In the genomic region with DNA sequence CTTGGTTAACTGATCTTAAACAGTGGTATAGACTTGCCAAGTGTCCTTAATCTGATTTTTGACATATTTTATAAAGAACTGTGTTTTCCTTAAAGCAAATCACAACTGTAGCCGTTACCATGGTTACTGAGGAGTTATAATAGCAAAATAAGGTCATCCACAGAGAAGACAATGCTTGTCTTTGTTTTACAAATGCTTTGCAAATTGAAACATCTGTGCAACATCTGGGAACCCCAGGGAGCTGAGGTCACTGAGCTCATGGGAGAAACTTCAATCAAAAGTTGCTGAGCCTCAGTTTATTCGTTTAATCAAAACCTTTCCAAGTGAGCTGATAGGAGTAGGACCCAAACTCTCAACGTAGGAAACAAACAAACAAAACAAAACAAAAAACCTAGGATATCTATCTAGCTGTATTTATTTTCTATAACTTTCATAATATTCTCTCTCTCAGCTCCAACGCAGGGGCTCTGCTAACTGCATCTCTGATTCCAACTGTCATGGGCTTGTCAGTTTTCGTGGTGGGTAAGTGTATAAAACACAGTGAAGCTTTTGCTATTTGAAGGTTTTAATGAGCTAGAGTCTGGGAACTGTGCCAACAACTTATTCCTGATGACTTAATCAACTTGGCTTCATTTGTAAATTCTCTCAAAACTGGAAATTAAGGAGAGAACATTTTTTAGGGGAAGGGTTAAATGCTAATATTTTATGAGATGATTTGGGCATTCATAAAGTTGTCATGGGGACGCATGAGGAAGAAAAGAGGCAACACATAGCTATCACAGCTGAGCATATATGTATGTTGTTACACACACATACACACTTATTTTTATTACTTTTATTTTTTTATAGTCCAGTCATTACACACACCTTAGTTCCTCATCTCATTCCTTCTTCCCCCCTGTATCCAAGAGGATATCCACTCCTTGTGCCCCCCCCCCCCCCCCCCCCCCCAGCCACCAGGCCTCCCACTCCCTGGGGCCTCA, we compare ENCODE assay signal across 9 mouse cellular contexts.
DNase-seq lines count a peak whose midpoint lies in the region; ATAC-seq and TF ChIP-seq lines count a peak whose summit lies in the region.
"Had no signal": no experiment of that assay in that cellular context is flagged by ENCODE, and none has a peak within 500 bp of the region (broad histone marks: within the 10 kb centered on the region; RNA-seq: fewer than 3 reads in every experiment).

No protein-coding gene starts in this region.

- peaks cover 9% of the 10 kb centered on the region; the same call in 1 of the 2 replicates for H3K4me1 ChIP-seq in embryonic facial prominence, embryonic 12.5 days
- peaks cover 23% of the 10 kb centered on the region for H3K4me1 ChIP-seq in limb, embryonic 13.5 days

- no peak overlapping the region for H3K9ac ChIP-seq in embryonic facial prominence, embryonic 12.5 days
- H3K9ac ChIP-seq in limb, embryonic 13.5 days, result no peak overlapping the region
- H3K9ac ChIP-seq: midbrain, embryonic 12.5 days had no signal

- H3K4me2 ChIP-seq in embryonic facial prominence, embryonic 12.5 days (replicated peaks), result no peak overlapping the region
- peak overlapping the region; percentile 2; the same call in 1 of the 2 replicates for H3K4me2 ChIP-seq in limb, embryonic 13.5 days (replicated peaks)
- H3K4me2 ChIP-seq: midbrain, embryonic 12.5 days had no signal

- TF ChIP-seq CTCF in layer of hippocampus, adult 2 months (conservative IDR thresholded peaks at IDR 0.05), result no peak

- no peak overlapping the region for H3K4me3 ChIP-seq in layer of hippocampus, adult 2 months
- no peak overlapping the region for H3K4me3 ChIP-seq in embryonic facial prominence, embryonic 12.5 days
- no peak overlapping the region for H3K4me3 ChIP-seq in limb, embryonic 13.5 days
- H3K4me3 ChIP-seq: midbrain, embryonic 12.5 days had no signal

- no peaks in the 10 kb centered on the region for H3K36me3 ChIP-seq in embryonic facial prominence, embryonic 12.5 days
- no peaks in the 10 kb centered on the region for H3K36me3 ChIP-seq in limb, embryonic 13.5 days
- H3K36me3 ChIP-seq: midbrain, embryonic 12.5 days had no signal

- WGBS in embryonic facial prominence, embryonic 12.5 days, result 21% methylated on average over 6 of the region's 6 CpGs
- WGBS in limb, embryonic 13.5 days, result 19% methylated on average over 6 of the region's 6 CpGs

- DNase-seq in layer of hippocampus, adult 2 months (ENCODE audit: low spot score in 2 of 2), result peak; percentile 35 to 55
- no peak for DNase-seq in layer of hippocampus, postnatal 25 days (ENCODE audit: extremely low spot score in 1 of 2, low spot score in 1 of 2)
- DNase-seq in WW6 (ENCODE audit: low read depth, low spot score), result peak; percentile 31
- no peak for DNase-seq in cerebellum, adult 9-11 months
- no peak for DNase-seq in cerebellum, adult 8-10 months

- H3K9me3 ChIP-seq in embryonic facial prominence, embryonic 12.5 days, result no peaks in the 10 kb centered on the region
- no peaks in the 10 kb centered on the region for H3K9me3 ChIP-seq in limb, embryonic 13.5 days
- H3K9me3 ChIP-seq: midbrain, embryonic 12.5 days had no signal

- 0 out of 2 replicates have a peak, but pooled peaks have one; percentile 10 for ATAC-seq in embryonic facial prominence, embryonic 12.5 days (ENCODE audit: insufficient number of reproducible peaks, insufficient read depth, low FRiP score, low TSS enrichment)
- peak; percentile 72 for ATAC-seq in limb, embryonic 13.5 days (ENCODE audit: low FRiP score, low read depth)
- ATAC-seq in erythroblast, adult 5-6 weeks (replicated peaks; ENCODE audit: low FRiP score, poor library complexity, severe bottlenecking), result no peak

- H3K27me3 ChIP-seq in embryonic facial prominence, embryonic 12.5 days, result no peaks in the 10 kb centered on the region
- no peaks in the 10 kb centered on the region for H3K27me3 ChIP-seq in limb, embryonic 13.5 days
- H3K27me3 ChIP-seq: midbrain, embryonic 12.5 days had no signal

- peak overlapping the region; percentile 11; the same call in 1 of the 2 replicates for H3K27ac ChIP-seq in layer of hippocampus, adult 2 months
- peak overlapping the region; percentile 63 for H3K27ac ChIP-seq in embryonic facial prominence, embryonic 12.5 days
- H3K27ac ChIP-seq in limb, embryonic 13.5 days, result peak overlapping the region; percentile 67; the same call in 1 of the 2 replicates
- H3K27ac ChIP-seq: midbrain, embryonic 12.5 days had no signal

Comparison
In these comparisons a context has a peak if more than half of its experiments do, and no peak if none do; other contexts are left out.
1. DNase-seq: peak in layer of hippocampus, adult 2 months (2 of 2) and WW6 (single experiment); none in layer of hippocampus, postnatal 25 days (0 of 2), cerebellum, adult 9-11 months (single experiment) and cerebellum, adult 8-10 months (single experiment).
2. H3K27ac ChIP-seq: peak in every context shown above with its lines; median percentile 67 in limb, embryonic 13.5 days; 63 in embryonic facial prominence, embryonic 12.5 days; 11 in layer of hippocampus, adult 2 months.